Mouse (Mus musculus) MEL (cell line): ENCODE data around the gene Dnajc11. TPM values are rescaled to one million over a fixed set of nuclear protein-coding genes. Genes with fewer than 3 reads are reported as not detected.

Experiments used
- DNase-seq: peaks from one replicate; pipeline ENCODE4 v3.0.0; 2011; ENCODE audit warnings: low read depth, low spot score
- H3K27ac ChIP-seq: 2 replicates; pipeline ENCODE4 v1.5.1; 2012; ENCODE audit warnings: low read depth, mild to moderate bottlenecking, control low read depth, low read length, moderate library complexity; ENCODE audit not compliant: control insufficient read depth
- H3K27me3 ChIP-seq, 2 experiments: fragments of 150-350 bp in 1 of 2; sonication (generic) in 1 of 2; 2 replicates each; pipeline ENCODE4 v1.6.1; 2012; ENCODE audit warnings: low read length in 2 of 2, mild to moderate bottlenecking in 2 of 2, improper control_type of control experiment in 1 of 2, moderate library complexity in 1 of 2; ENCODE audit not compliant: insufficient read depth in 2 of 2, control insufficient read depth in 1 of 2
- H3K36me3 ChIP-seq, 2 experiments: 2 replicates each; pipeline ENCODE4 v1.6.1; 2012 to 2014; ENCODE audit warnings: low read length in 2 of 2, improper control_type of control experiment in 1 of 2, inconsistent platforms in 1 of 2, mild to moderate bottlenecking in 1 of 2; ENCODE audit not compliant: insufficient read depth in 2 of 2, control insufficient read depth in 1 of 2
- H3K4me1 ChIP-seq, 2 experiments: fragments of 150-350 bp in 1 of 2; sonication (generic) in 1 of 2; 2 replicates each; pipeline ENCODE4 v1.6.1; 2012; ENCODE audit warnings: low read length in 2 of 2, improper control_type of control experiment in 1 of 2, mild to moderate bottlenecking in 1 of 2; ENCODE audit not compliant: insufficient read depth in 2 of 2, control insufficient read depth in 1 of 2
- H3K4me3 ChIP-seq, 2 experiments: fragments of 150-350 bp in 1 of 2; sonication (generic) in 1 of 2; 2 replicates each; pipeline ENCODE4 v1.5.1; 2012; ENCODE audit warnings: low read depth in 2 of 2, low read length in 2 of 2, mild to moderate bottlenecking in 2 of 2, moderate library complexity in 2 of 2, control low read depth in 1 of 2, improper control_type of control experiment in 1 of 2; ENCODE audit not compliant: control insufficient read depth in 1 of 2, insufficient read depth in 1 of 2
- H3K79me2 ChIP-seq: 2 replicates; pipeline ENCODE4 v1.6.1; 2012; ENCODE audit warnings: mild to moderate bottlenecking, low read length, moderate library complexity; ENCODE audit not compliant: control insufficient read depth, poor library complexity, insufficient read depth
- H3K9ac ChIP-seq: 2 replicates; pipeline ENCODE4 v1.6.1; 2012; ENCODE audit warnings: low read depth, mild to moderate bottlenecking, control low read depth, low read length, moderate library complexity; ENCODE audit not compliant: control insufficient read depth, poor library complexity, severe bottlenecking
- H3K9me3 ChIP-seq: fragments of 150-350 bp; sonication (generic); replicated peaks from 2 replicates; pipeline ENCODE4 v1.6.1; 2012; ENCODE audit warnings: mild to moderate bottlenecking, low read length, improper control_type of control experiment, moderate library complexity; ENCODE audit not compliant: insufficient read depth
- BHLHE40 ChIP-seq: IDR thresholded peaks from 2 replicates; pipeline ENCODE4 v1.6.1; 2012; ENCODE audit warnings: low read depth, mild to moderate bottlenecking, inconsistent platforms, low read length, improper control_type of control experiment, borderline replicate concordance
- CHD1 ChIP-seq: IDR thresholded peaks from 2 replicates; pipeline ENCODE4 v1.6.1; 2012; ENCODE audit warnings: low read depth, mild to moderate bottlenecking, inconsistent platforms, low read length, improper control_type of control experiment
- CHD2 ChIP-seq: IDR thresholded peaks from 2 replicates; pipeline ENCODE4 v1.6.1; 2011; ENCODE audit warnings: low read length, improper control_type of control experiment
- E2F4 ChIP-seq: IDR thresholded peaks from 2 replicates; pipeline ENCODE4 v1.6.1; 2011; ENCODE audit warnings: low read depth, low read length, improper control_type of control experiment, borderline replicate concordance
- ELF1 ChIP-seq: IDR thresholded peaks from 2 replicates; pipeline ENCODE4 v1.6.1; 2014; ENCODE audit warnings: low read depth, mild to moderate bottlenecking, inconsistent platforms, low read length, improper control_type of control experiment, moderate library complexity
- EP300 ChIP-seq, 2 experiments: IDR thresholded peaks; 2 replicates each; pipeline ENCODE4 v1.6.1; 2011; ENCODE audit warnings: improper control_type of control experiment in 2 of 2, low read length in 2 of 2, low read depth in 1 of 2, mild to moderate bottlenecking in 1 of 2
- ETS1 ChIP-seq: IDR thresholded peaks from 2 replicates; pipeline ENCODE4 v1.6.1; 2012; ENCODE audit warnings: low read depth, mild to moderate bottlenecking, inconsistent platforms, low read length, improper control_type of control experiment, moderate library complexity
- GATA1 ChIP-seq: IDR thresholded peaks from 2 replicates; pipeline ENCODE4 v1.6.1; 2011; ENCODE audit warnings: low read depth, low read length, improper control_type of control experiment
- HCFC1 ChIP-seq: IDR thresholded peaks from 2 replicates; pipeline ENCODE4 v1.6.1; 2012; ENCODE audit warnings: low read depth, mild to moderate bottlenecking, inconsistent platforms, low read length, improper control_type of control experiment, moderate library complexity
- JUND ChIP-seq: IDR thresholded peaks from 2 replicates; pipeline ENCODE4 v1.6.1; 2011; ENCODE audit warnings: low read depth, mild to moderate bottlenecking, improper control_type of control experiment, low read length
- KAT2A ChIP-seq: conservative IDR thresholded peaks from 2 replicates; pipeline ENCODE4 v1.6.1; 2012; ENCODE audit warnings: low read depth, low read length, improper control_type of control experiment, inconsistent platforms
- MAX ChIP-seq: IDR thresholded peaks from 2 replicates; pipeline ENCODE4 v1.6.1; 2011; ENCODE audit warnings: low read length, improper control_type of control experiment
- MAZ ChIP-seq: IDR thresholded peaks from 2 replicates; pipeline ENCODE4 v1.6.1; 2012; ENCODE audit warnings: low read depth, mild to moderate bottlenecking, inconsistent platforms, low read length, improper control_type of control experiment
- MEF2A ChIP-seq: IDR thresholded peaks from 2 replicates; pipeline ENCODE4 v1.6.1; 2014; ENCODE audit warnings: low read depth, mild to moderate bottlenecking, inconsistent platforms, low read length, improper control_type of control experiment; ENCODE audit not compliant: poor library complexity, insufficient replicate concordance, severe bottlenecking; ENCODE audit errors: extremely low read depth
- MXI1 ChIP-seq: IDR thresholded peaks from 2 replicates; pipeline ENCODE4 v1.6.1; 2011; ENCODE audit warnings: mild to moderate bottlenecking, low read depth, low read length, improper control_type of control experiment
- MYB ChIP-seq: IDR thresholded peaks from 2 replicates; pipeline ENCODE4 v1.6.1; 2011; ENCODE audit warnings: mild to moderate bottlenecking, low read depth, low read length, improper control_type of control experiment
- MYC ChIP-seq: IDR thresholded peaks from 2 replicates; pipeline ENCODE4 v1.6.1; 2011; ENCODE audit warnings: low read depth, mild to moderate bottlenecking, low read length, improper control_type of control experiment, moderate library complexity
- NELFE ChIP-seq: IDR thresholded peaks from 2 replicates; pipeline ENCODE4 v1.6.1; 2011; ENCODE audit warnings: low read depth, low read length, improper control_type of control experiment
- NRF1 ChIP-seq: IDR thresholded peaks from 2 replicates; pipeline ENCODE4 v1.6.1; 2014; ENCODE audit warnings: low read depth, mild to moderate bottlenecking, inconsistent platforms, low read length, improper control_type of control experiment, moderate library complexity; ENCODE audit not compliant: poor library complexity, insufficient read depth, severe bottlenecking
- POLR2A ChIP-seq, 2 experiments: IDR thresholded peaks; 2 replicates each; pipeline ENCODE4 v1.6.1; 2011 to 2012; ENCODE audit warnings: low read length in 2 of 2, mild to moderate bottlenecking in 2 of 2, control low read depth in 1 of 2, improper control_type of control experiment in 1 of 2, low read depth in 1 of 2, moderate library complexity in 1 of 2; ENCODE audit not compliant: control insufficient read depth in 1 of 2, insufficient read depth in 1 of 2, poor library complexity in 1 of 2
- POLR2AphosphoS2 ChIP-seq: IDR thresholded peaks from 2 replicates; pipeline ENCODE4 v1.6.1; 2011; ENCODE audit warnings: low read length, improper control_type of control experiment
- POLR2AphosphoS5 ChIP-seq: IDR thresholded peaks from 2 replicates; pipeline ENCODE4 v1.6.1; 2012; ENCODE audit warnings: low read depth, borderline replicate concordance, mild to moderate bottlenecking, inconsistent platforms, low read length, moderate library complexity, mixed read lengths
- RAD21 ChIP-seq: IDR thresholded peaks from 2 replicates; pipeline ENCODE4 v1.6.1; 2011; ENCODE audit warnings: mild to moderate bottlenecking, low read depth, low read length, improper control_type of control experiment
- RCOR1 ChIP-seq: IDR thresholded peaks from 2 replicates; pipeline ENCODE4 v1.6.1; 2012; ENCODE audit warnings: low read depth, mild to moderate bottlenecking, inconsistent platforms, low read length, improper control_type of control experiment
- SIN3A ChIP-seq: IDR thresholded peaks from 2 replicates; pipeline ENCODE4 v1.6.1; 2012; ENCODE audit warnings: low read length, improper control_type of control experiment, inconsistent platforms
- SMC3 ChIP-seq: IDR thresholded peaks from 2 replicates; pipeline ENCODE4 v1.6.1; 2011; ENCODE audit warnings: low read depth, low read length, improper control_type of control experiment
- TAL1 ChIP-seq: IDR thresholded peaks from 2 replicates; pipeline ENCODE4 v1.6.1; 2012; ENCODE audit warnings: mild to moderate bottlenecking, inconsistent platforms, low read length, moderate library complexity, mixed read lengths
- TBP ChIP-seq: IDR thresholded peaks from 2 replicates; pipeline ENCODE4 v1.8.0; 2011; ENCODE audit warnings: low read depth, low read length, improper control_type of control experiment
- TCF12 ChIP-seq: IDR thresholded peaks from 2 replicates; pipeline ENCODE4 v1.6.1; 2014; ENCODE audit warnings: low read depth, mild to moderate bottlenecking, inconsistent platforms, low read length, improper control_type of control experiment, moderate library complexity
- UBTF ChIP-seq: IDR thresholded peaks from 2 replicates; pipeline ENCODE4 v1.6.1; 2012; ENCODE audit warnings: low read depth, mild to moderate bottlenecking, inconsistent platforms, low read length, improper control_type of control experiment, moderate library complexity, borderline replicate concordance; ENCODE audit not compliant: insufficient read depth
- USF1 ChIP-seq: IDR thresholded peaks from 2 replicates; pipeline ENCODE4 v1.6.1; 2014; ENCODE audit warnings: low read depth, mild to moderate bottlenecking, inconsistent platforms, low read length, improper control_type of control experiment, moderate library complexity
- USF2 ChIP-seq, 2 experiments: IDR thresholded peaks; 2 replicates each; pipeline ENCODE4 v1.6.1; 2011 to 2012; ENCODE audit warnings: improper control_type of control experiment in 2 of 2, low read length in 2 of 2, borderline replicate concordance in 1 of 2, inconsistent platforms in 1 of 2, low read depth in 1 of 2, mild to moderate bottlenecking in 1 of 2; ENCODE audit not compliant: insufficient read depth in 1 of 2
- ZC3H11A ChIP-seq: IDR thresholded peaks from 2 replicates; pipeline ENCODE4 v1.6.1; 2012; ENCODE audit warnings: low read depth, mild to moderate bottlenecking, inconsistent platforms, low read length, improper control_type of control experiment
- ZKSCAN1 ChIP-seq: IDR thresholded peaks from 2 replicates; pipeline ENCODE4 v1.6.1; 2012; ENCODE audit warnings: low read depth, mild to moderate bottlenecking, inconsistent platforms, low read length, improper control_type of control experiment, moderate library complexity
- ZMIZ1 ChIP-seq: IDR thresholded peaks from 2 replicates; pipeline ENCODE4 v1.6.1; 2012; ENCODE audit warnings: low read depth, mild to moderate bottlenecking, inconsistent platforms, low read length, improper control_type of control experiment, moderate library complexity
- polyA plus RNA-seq, 2 experiments: library from polyadenylated mRNA; stranded (reverse) in 1 of 2; unstranded in 1 of 2; fragments of >175 nt in 1 of 2; fragments of >200 nt in 1 of 2; gene quantifications; 2 replicates each; pipeline versions ENCODE4 v1.2.1 to v1.2.4; 2012; ENCODE audit warnings: low replicate concordance in 2 of 2, low read depth in 1 of 2; ENCODE audit not compliant: insufficient read length in 2 of 2, insufficient read depth in 1 of 2, missing spikeins in 1 of 2
- total RNA-seq: library from RNA; depleted of rRNA; stranded (reverse); fragments of 300-350 nt; gene quantifications from 2 replicates; pipeline ENCODE4 v1.2.3, GENCODE M21; 2012; rRNA removed

Dnajc11 gene
- total RNA-seq, result 109 and 128 TPM in 2 replicates
- polyA plus RNA-seq, result 100 to 1,000 TPM; 157 to 278 TPM

DNA sequence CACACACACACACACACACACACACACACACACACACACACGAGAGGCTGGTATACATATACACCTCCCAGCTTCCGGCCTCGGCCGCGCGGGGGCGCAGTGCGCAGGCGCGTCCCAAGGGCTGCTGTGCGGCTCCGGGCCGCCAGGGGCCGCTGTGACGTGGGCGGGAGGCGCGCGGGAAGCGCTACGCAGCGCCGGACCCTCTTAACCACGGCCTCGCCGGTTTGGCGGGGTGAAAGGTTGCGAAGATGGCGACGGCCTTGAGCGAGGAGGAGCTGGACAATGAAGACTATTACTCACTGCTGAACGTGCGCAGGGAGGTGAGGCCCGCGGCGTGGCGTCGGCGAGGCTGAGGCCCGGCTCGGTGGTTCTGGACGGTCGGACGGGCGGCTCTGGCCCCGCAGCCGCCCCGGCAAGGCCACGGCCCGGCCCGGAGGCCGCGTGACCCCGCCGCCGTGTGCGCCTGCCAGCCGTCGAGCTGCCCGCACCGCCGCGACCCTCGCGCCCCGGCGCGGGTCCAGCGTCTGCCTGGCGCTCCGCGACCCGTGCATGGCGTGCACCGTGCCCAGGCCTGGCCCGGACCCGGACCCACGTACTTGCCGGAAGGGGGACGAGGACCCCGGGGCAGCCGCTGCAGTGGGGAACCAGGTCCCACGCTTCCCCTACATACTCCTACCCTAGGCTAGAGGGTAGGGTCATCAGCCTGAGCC lies at the start of gene Dnajc11:
TSS of gene Dnajc11 (plus strand) at position 187 of the 710 bp plus-strand sequence.
- Histone ChIP-seq H3K36me3 (peaks cover 0 to 19% of the 10 kb centered on the region in 2 experiments; a peak in 3 of 4 replicates), H3K4me1 (peaks cover 0 to 19% of the 10 kb centered on the region in 2 experiments; a peak in 3 of 4 replicates), H3K9ac (peak within 1 kb of the TSS; percentile 88), H3K27me3 (no peaks in the 10 kb centered on the region), H3K27ac (peak within 1 kb of the TSS; percentile 52), H3K79me2 (peaks cover 50% of the 10 kb centered on the region), H3K9me3 (no peaks in the 10 kb centered on the region), H3K4me3 (peak within 1 kb of the TSS; percentile 94)
- DNase-seq, result peak; percentile 92
- peak; percentile 65 to 66; a peak in 3 of 4 replicates for TF ChIP-seq POLR2A (IDR thresholded peaks at IDR 0.05; ENCODE audit: control insufficient read depth in 1 of 2, insufficient read depth in 1 of 2, low read depth in 1 of 2, low read length in 2 of 2, poor library complexity in 1 of 2)
- TF ChIP-seq TAL1, result no peak
- peak; percentile 73; the same call in 1 of the 2 replicates for TF ChIP-seq MYC
- peak; percentile 94 for TF ChIP-seq HCFC1
- no peak for TF ChIP-seq POLR2AphosphoS2
- TF ChIP-seq NELFE, result peak; percentile 72
- no peak for TF ChIP-seq CHD2
- TF ChIP-seq USF2 (IDR thresholded peaks at IDR 0.05; ENCODE audit: borderline replicate concordance in 1 of 2, insufficient read depth in 1 of 2, low read depth in 1 of 2, low read length in 2 of 2), result no peak
- no peak for TF ChIP-seq MEF2A
- no peak for TF ChIP-seq POLR2AphosphoS5
- TF ChIP-seq MAZ, result peak; percentile 11; the same call in 1 of the 2 replicates
- TF ChIP-seq ZMIZ1, result 0 out of 2 replicates have a peak, but pooled peaks have one; percentile 38
- TF ChIP-seq MYB, result 0 out of 2 replicates have a peak, but pooled peaks have one; percentile 15
- no peak for TF ChIP-seq ZC3H11A
- TF ChIP-seq JUND, result no peak
- TF ChIP-seq TBP, result peak; percentile 88
- no peak for TF ChIP-seq GATA1
- TF ChIP-seq UBTF, result no peak
- TF ChIP-seq SMC3, result peak; percentile 53
- no peak for TF ChIP-seq USF1
- peak; percentile 84 for TF ChIP-seq ELF1
- peak; percentile 85 for TF ChIP-seq TCF12
- no peak; the same call in 1 of the 2 replicates for TF ChIP-seq KAT2A
- TF ChIP-seq ZKSCAN1, result no peak
- TF ChIP-seq SIN3A, result peak; percentile 90
- no peak for TF ChIP-seq CHD1
- peak; percentile 56; the same call in 1 of the 2 replicates for TF ChIP-seq MAX
- TF ChIP-seq E2F4, result no peak; the same call in 1 of the 2 replicates
- TF ChIP-seq RCOR1, result no peak
- TF ChIP-seq RAD21, result no peak; the same call in 1 of the 2 replicates
- TF ChIP-seq NRF1, result peak; percentile 86
- TF ChIP-seq ETS1, result 0 out of 2 replicates have a peak, but pooled peaks have one; percentile 31
- TF ChIP-seq MXI1, result peak; percentile 90
- peak in 1 of 2 experiments; percentile 52; a peak in 2 of 4 replicates for TF ChIP-seq EP300 (IDR thresholded peaks at IDR 0.05; ENCODE audit: low read depth in 1 of 2, low read length in 2 of 2)
- no peak for TF ChIP-seq BHLHE40
